Mouse (Mus musculus): ENCODE data around the gene Fndc8. TPM values are rescaled to one million over a fixed set of nuclear protein-coding genes. Genes with fewer than 3 reads are reported as not detected.

The Fndc8 gene
- polyA plus RNA-seq, 2 experiments: 0.04 to 0.07 TPM

GRCm38 (mm10) chr11:82933186-82933585 is 41.3 kb downstream of the Fndc8 start:
- H3K9ac ChIP-seq (replicated peaks): no peak overlapping the region
- ATAC-seq (ENCODE audit: insufficient read depth): no peak
- H3K27ac ChIP-seq: no peak overlapping the region
- peaks cover 67% of the 10 kb centered on the region for H3K27me3 ChIP-seq (ENCODE audit: control insufficient read depth, insufficient read depth, low read length)
- H3K4me2 ChIP-seq (ENCODE audit: low read depth): peak overlapping the region; percentile 52
- no peak for DNase-seq (ENCODE audit: low read depth in 3 of 3, low spot score in 3 of 3)
- TF ChIP-seq EP300 (IDR thresholded peaks at IDR 0.05; ENCODE audit: low read depth) (no peak), CTCF (IDR thresholded peaks at IDR 0.05; ENCODE audit: low read depth) (no peak)
- H3K4me3 ChIP-seq (ENCODE audit: insufficient read depth in 1 of 2, low read depth in 2 of 2, low read length in 2 of 2): peak overlapping the region in 1 of 2 experiments; percentile 26; a peak in 2 of 4 replicates
- H3K36me3 ChIP-seq (replicated peaks; ENCODE audit: control insufficient read depth, insufficient read depth, low read depth): no peaks in the 10 kb centered on the region
- H3K4me1 ChIP-seq (replicated peaks; ENCODE audit: control insufficient read depth in 2 of 2, insufficient read depth in 2 of 2, low read length in 1 of 2): no peaks in the 10 kb centered on the region
- no peaks in the 10 kb centered on the region for H3K9me3 ChIP-seq (ENCODE audit: control insufficient read depth, low read length)
- 1% methylated on average over 26 of the region's 29 CpGs for WGBS (ENCODE audit: insufficient replicate concordance)

GRCm38 (mm10) chr11:82943336-82943735 is 51.4 kb downstream of the Fndc8 start:
- 53% methylated on average over 6 of the region's 6 CpGs for WGBS (ENCODE audit: insufficient replicate concordance)
- H3K9ac ChIP-seq (replicated peaks): no peak overlapping the region
- DNase-seq (ENCODE audit: low read depth in 3 of 3, low spot score in 3 of 3) (no peak), ATAC-seq (ENCODE audit: insufficient read depth) (no peak)
- H3K4me2 ChIP-seq (ENCODE audit: low read depth): no peak overlapping the region
- no peaks in the 10 kb centered on the region for H3K4me1 ChIP-seq (replicated peaks; ENCODE audit: control insufficient read depth in 2 of 2, insufficient read depth in 2 of 2, low read length in 1 of 2)
- no peak overlapping the region for H3K27ac ChIP-seq
- H3K9me3 ChIP-seq (ENCODE audit: control insufficient read depth, low read length): no peaks in the 10 kb centered on the region
- H3K36me3 ChIP-seq (replicated peaks; ENCODE audit: control insufficient read depth, insufficient read depth, low read depth): no peaks in the 10 kb centered on the region
- H3K27me3 ChIP-seq (ENCODE audit: control insufficient read depth, insufficient read depth, low read length): no peaks in the 10 kb centered on the region
- TF ChIP-seq CTCF (IDR thresholded peaks at IDR 0.05; ENCODE audit: low read depth) (no peak), EP300 (IDR thresholded peaks at IDR 0.05; ENCODE audit: low read depth) (no peak)
- no peak overlapping the region for H3K4me3 ChIP-seq (ENCODE audit: insufficient read depth in 1 of 2, low read depth in 2 of 2, low read length in 2 of 2)

- ATAC-seq (ENCODE audit: insufficient read depth) (no peak), DNase-seq (ENCODE audit: low read depth in 3 of 3, low spot score in 3 of 3) (no peak)
- WGBS (ENCODE audit: insufficient replicate concordance): 38% methylated on average over 2 of the region's 2 CpGs
- no peak overlapping the region for H3K4me2 ChIP-seq (ENCODE audit: low read depth)
- no peaks in the 10 kb centered on the region for H3K9me3 ChIP-seq (ENCODE audit: control insufficient read depth, low read length)
- H3K27ac ChIP-seq: no peak overlapping the region
- no peak overlapping the region for H3K9ac ChIP-seq (replicated peaks)
- no peaks in the 10 kb centered on the region for H3K4me1 ChIP-seq (replicated peaks; ENCODE audit: control insufficient read depth in 2 of 2, insufficient read depth in 2 of 2, low read length in 1 of 2)
- peaks cover 7% of the 10 kb centered on the region for H3K27me3 ChIP-seq (ENCODE audit: control insufficient read depth, insufficient read depth, low read length)
- no peaks in the 10 kb centered on the region for H3K36me3 ChIP-seq (replicated peaks; ENCODE audit: control insufficient read depth, insufficient read depth, low read depth)
- no peak for TF ChIP-seq CTCF (IDR thresholded peaks at IDR 0.05; ENCODE audit: low read depth)
- no peak for TF ChIP-seq EP300 (IDR thresholded peaks at IDR 0.05; ENCODE audit: low read depth)
- H3K4me3 ChIP-seq (ENCODE audit: insufficient read depth in 1 of 2, low read depth in 2 of 2, low read length in 2 of 2): no peak overlapping the region
Measured at GRCm38 (mm10) chr11:82945636-82946035, 53.7 kb downstream of the Fndc8 start.

GRCm38 (mm10) chr11:82947457-82947856 is 55.5 kb downstream of the Fndc8 start:
- 52% methylated on average over 4 of the region's 4 CpGs for WGBS (ENCODE audit: insufficient replicate concordance)
- no peak for DNase-seq (ENCODE audit: low read depth in 3 of 3, low spot score in 3 of 3)
- no peak for ATAC-seq (ENCODE audit: insufficient read depth)
- no peaks in the 10 kb centered on the region for H3K9me3 ChIP-seq (ENCODE audit: control insufficient read depth, low read length)
- H3K4me2 ChIP-seq (ENCODE audit: low read depth): no peak overlapping the region
- no peak overlapping the region for H3K9ac ChIP-seq (replicated peaks)
- TF ChIP-seq CTCF (IDR thresholded peaks at IDR 0.05; ENCODE audit: low read depth) (no peak), EP300 (IDR thresholded peaks at IDR 0.05; ENCODE audit: low read depth) (no peak)
- H3K36me3 ChIP-seq (replicated peaks; ENCODE audit: control insufficient read depth, insufficient read depth, low read depth): no peaks in the 10 kb centered on the region
- H3K4me1 ChIP-seq (replicated peaks; ENCODE audit: control insufficient read depth in 2 of 2, insufficient read depth in 2 of 2, low read length in 1 of 2): no peaks in the 10 kb centered on the region
- H3K27ac ChIP-seq: no peak overlapping the region
- H3K4me3 ChIP-seq (ENCODE audit: insufficient read depth in 1 of 2, low read depth in 2 of 2, low read length in 2 of 2): no peak overlapping the region
- peaks cover 23% of the 10 kb centered on the region for H3K27me3 ChIP-seq (ENCODE audit: control insufficient read depth, insufficient read depth, low read length)

- WGBS (ENCODE audit: insufficient replicate concordance): 47% methylated on average over 9 of the region's 9 CpGs
Measured at GRCm38 (mm10) chr11:82949036-82949435, 57.1 kb downstream of the Fndc8 start.

More at GRCm38 (mm10) chr11:82949036-82949435, 57.1 kb downstream of the Fndc8 start:
- TF ChIP-seq EP300 (IDR thresholded peaks at IDR 0.05; ENCODE audit: low read depth): no peak
- no peak for TF ChIP-seq CTCF (IDR thresholded peaks at IDR 0.05; ENCODE audit: low read depth)
- DNase-seq (ENCODE audit: low read depth in 3 of 3, low spot score in 3 of 3) (no peak), ATAC-seq (ENCODE audit: insufficient read depth) (no peak)
- Histone ChIP-seq H3K27ac (no peak overlapping the region), H3K36me3 (replicated peaks; ENCODE audit: control insufficient read depth, insufficient read depth, low read depth) (no peaks in the 10 kb centered on the region), H3K4me3 (ENCODE audit: insufficient read depth in 1 of 2, low read depth in 2 of 2, low read length in 2 of 2) (no peak overlapping the region), H3K4me2 (ENCODE audit: low read depth) (no peak overlapping the region), H3K27me3 (ENCODE audit: control insufficient read depth, insufficient read depth, low read length) (peaks cover 29% of the 10 kb centered on the region), H3K9me3 (ENCODE audit: control insufficient read depth, low read length) (no peaks in the 10 kb centered on the region), H3K9ac (replicated peaks) (no peak overlapping the region), H3K4me1 (replicated peaks; ENCODE audit: control insufficient read depth in 2 of 2, insufficient read depth in 2 of 2, low read length in 1 of 2) (no peaks in the 10 kb centered on the region)

Other genes with a start within 250 kb of the Fndc8 start
- gene Cct6b, start 127.8 kb upstream of the Fndc8 start, polyA plus RNA-seq (2012; rRNA removed): 0.08 and 0.09 TPM in 2 replicates
- gene Cct6b, start 127.8 kb upstream of the Fndc8 start, polyA plus RNA-seq (2014; fragmentation: Nextera tagmentation; extraction: Ambion mirVana): 0.13 and 0.27 TPM in 2 replicates
- gene Zfp830, start 127.8 kb upstream of the Fndc8 start, polyA plus RNA-seq (2012; rRNA removed): 6.3 and 10.5 TPM in 2 replicates
- gene Zfp830, start 127.8 kb upstream of the Fndc8 start, polyA plus RNA-seq (2014; fragmentation: Nextera tagmentation; extraction: Ambion mirVana): 15.1 and 15.5 TPM in 2 replicates
- 6.3 and 6.5 TPM in 2 replicates for gene Lig3, start 111.0 kb upstream of the Fndc8 start, polyA plus RNA-seq (2012; rRNA removed)
- 8.3 and 10.3 TPM in 2 replicates for gene Lig3, start 111.0 kb upstream of the Fndc8 start, polyA plus RNA-seq (2014; fragmentation: Nextera tagmentation; extraction: Ambion mirVana)
- 12.6 and 12.9 TPM in 2 replicates for gene Rffl, start 20.9 kb upstream of the Fndc8 start, polyA plus RNA-seq (2012; rRNA removed)
- gene Rffl, start 20.9 kb upstream of the Fndc8 start, polyA plus RNA-seq (2014; fragmentation: Nextera tagmentation; extraction: Ambion mirVana): 19.0 and 20.6 TPM in 2 replicates
- 2.8 and 3.5 TPM in 2 replicates for gene Rad51d, start 1.5 kb upstream of the Fndc8 start, polyA plus RNA-seq (2012; rRNA removed)
- 5.8 and 6.8 TPM in 2 replicates for gene Rad51d, start 1.5 kb upstream of the Fndc8 start, polyA plus RNA-seq (2014; fragmentation: Nextera tagmentation; extraction: Ambion mirVana)
- 26.1 and 27.2 TPM in 2 replicates for gene Nle1, start 16.3 kb downstream of the Fndc8 start, polyA plus RNA-seq (2012; rRNA removed)
- gene Nle1, start 16.3 kb downstream of the Fndc8 start, polyA plus RNA-seq (2014; fragmentation: Nextera tagmentation; extraction: Ambion mirVana): 11.9 and 13.8 TPM in 2 replicates
- gene Unc45b, start 18.4 kb downstream of the Fndc8 start, polyA plus RNA-seq (2012; rRNA removed): 0.21 and 0.45 TPM in 2 replicates
- 0.57 and 0.95 TPM in 2 replicates for gene Unc45b, start 18.4 kb downstream of the Fndc8 start, polyA plus RNA-seq (2014; fragmentation: Nextera tagmentation; extraction: Ambion mirVana)
- 0.31 and 0.54 TPM in 2 replicates for gene Slfn5, start 59.2 kb downstream of the Fndc8 start, polyA plus RNA-seq (2012; rRNA removed)
- gene Slfn5, start 59.2 kb downstream of the Fndc8 start, polyA plus RNA-seq (2014; fragmentation: Nextera tagmentation; extraction: Ambion mirVana): 0.81 and 0.84 TPM in 2 replicates
- 1.8 and 3.8 TPM in 2 replicates for gene Slfn9, start 99.7 kb downstream of the Fndc8 start, polyA plus RNA-seq (2012; rRNA removed)
- 5.6 and 5.7 TPM in 2 replicates for gene Slfn9, start 99.7 kb downstream of the Fndc8 start, polyA plus RNA-seq (2014; fragmentation: Nextera tagmentation; extraction: Ambion mirVana)
- 0.09 and 0.18 TPM in 2 replicates for gene Slfn8, start 128.7 kb downstream of the Fndc8 start, polyA plus RNA-seq (2012; rRNA removed)
- 0.22 and 0.37 TPM in 2 replicates for gene Slfn8, start 128.7 kb downstream of the Fndc8 start, polyA plus RNA-seq (2014; fragmentation: Nextera tagmentation; extraction: Ambion mirVana)
- gene Slfn2, start 173.0 kb downstream of the Fndc8 start, polyA plus RNA-seq (2012; rRNA removed): 2.4 and 3.6 TPM in 2 replicates
- gene Slfn2, start 173.0 kb downstream of the Fndc8 start, polyA plus RNA-seq (2014; fragmentation: Nextera tagmentation; extraction: Ambion mirVana): 7.4 and 8.8 TPM in 2 replicates
- 0.12 and 0.21 TPM in 2 replicates for gene Slfn1, start 224.7 kb downstream of the Fndc8 start, polyA plus RNA-seq (2012; rRNA removed)
- 0.08 and 0.28 TPM in 2 replicates for gene Slfn1, start 224.7 kb downstream of the Fndc8 start, polyA plus RNA-seq (2014; fragmentation: Nextera tagmentation; extraction: Ambion mirVana)